Mouse (Mus musculus): ENCODE measurements around the gene Gm49630.
"Not testable (repeated sequence)": the region's sequence is repeated elsewhere in the genome, so short reads cannot be mapped to it uniquely, and the experiment has no call there.

Gm49630 gene

DNA sequence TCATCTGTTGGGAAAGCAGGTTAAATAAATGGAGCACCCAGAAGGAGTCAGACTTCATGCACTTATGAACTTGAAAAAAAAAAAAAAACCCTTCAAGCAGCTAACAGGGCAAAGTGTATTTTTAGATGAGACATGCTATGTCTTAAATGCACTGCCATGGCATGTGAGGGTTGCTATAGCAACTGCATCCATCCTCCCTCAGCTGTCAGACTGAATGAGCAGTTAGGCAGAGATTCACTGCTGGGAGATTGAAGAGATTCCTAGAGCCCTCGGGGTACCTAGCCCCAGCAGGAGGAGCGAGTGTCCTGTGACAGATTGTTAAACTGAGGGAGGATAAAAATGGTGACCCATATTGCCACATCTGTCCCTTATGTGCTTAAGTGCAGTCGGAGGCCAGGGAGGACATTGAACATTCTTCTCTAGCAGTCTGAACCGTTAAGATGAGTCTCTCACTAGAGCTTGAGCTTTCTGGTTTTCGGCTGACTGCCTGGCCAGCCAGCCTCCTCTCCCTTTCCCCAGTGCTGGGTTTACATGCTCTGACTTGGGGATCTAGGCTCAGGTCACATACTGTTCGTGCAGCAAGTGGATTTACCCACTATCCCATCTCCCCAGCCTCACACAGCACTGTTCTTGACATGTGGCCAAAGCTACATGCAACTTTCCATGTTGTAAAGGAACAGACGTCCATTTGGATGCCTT lies 5.0 kb downstream of the Gm49630 start:
- DNase-seq (ENCODE audit: low spot score in 2 of 2): not testable (repeated sequence)

DNA sequence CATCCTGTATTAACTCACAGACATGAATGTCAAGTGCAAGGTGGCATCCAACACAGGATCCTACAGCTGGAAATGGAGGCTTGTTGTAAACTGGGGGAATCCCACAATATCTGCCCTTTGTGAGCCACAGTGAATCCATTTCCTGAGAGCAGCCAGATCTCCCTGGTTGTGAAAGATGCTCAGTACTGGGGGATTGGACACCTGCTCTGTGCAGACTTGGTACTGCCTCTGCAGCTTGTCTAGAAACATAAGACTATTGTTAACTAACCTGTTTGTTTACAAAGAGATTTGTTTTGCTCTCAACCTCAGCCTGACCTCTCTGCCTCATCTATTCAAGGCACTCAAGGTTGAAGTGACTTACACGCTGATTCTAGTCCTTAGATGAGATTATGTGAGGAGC lies 5.5 kb downstream of the Gm49630 start:
- DNase-seq (ENCODE audit: low spot score in 2 of 2): not testable (repeated sequence)

DNA sequence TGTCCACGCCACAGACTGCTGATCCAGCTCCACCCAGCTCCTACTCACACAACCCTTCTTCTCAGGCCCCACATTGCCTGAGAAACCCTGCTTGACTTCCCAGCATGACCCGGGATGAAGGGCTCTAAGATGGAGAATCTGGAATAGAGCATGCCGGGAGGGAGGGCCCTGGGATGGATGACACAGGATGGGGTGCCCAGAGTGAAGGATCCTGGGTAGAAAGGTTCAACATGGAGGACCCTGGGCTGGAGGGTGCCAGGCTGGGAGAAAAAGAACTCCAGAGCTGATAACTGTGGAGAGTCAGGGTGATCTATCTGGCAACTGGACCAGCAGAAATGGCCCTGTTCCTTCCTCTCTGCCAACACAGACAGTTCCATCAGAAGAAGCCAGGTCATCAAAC lies 6.2 kb downstream of the Gm49630 start:
- DNase-seq (ENCODE audit: low spot score in 2 of 2): not testable (repeated sequence)

DNA sequence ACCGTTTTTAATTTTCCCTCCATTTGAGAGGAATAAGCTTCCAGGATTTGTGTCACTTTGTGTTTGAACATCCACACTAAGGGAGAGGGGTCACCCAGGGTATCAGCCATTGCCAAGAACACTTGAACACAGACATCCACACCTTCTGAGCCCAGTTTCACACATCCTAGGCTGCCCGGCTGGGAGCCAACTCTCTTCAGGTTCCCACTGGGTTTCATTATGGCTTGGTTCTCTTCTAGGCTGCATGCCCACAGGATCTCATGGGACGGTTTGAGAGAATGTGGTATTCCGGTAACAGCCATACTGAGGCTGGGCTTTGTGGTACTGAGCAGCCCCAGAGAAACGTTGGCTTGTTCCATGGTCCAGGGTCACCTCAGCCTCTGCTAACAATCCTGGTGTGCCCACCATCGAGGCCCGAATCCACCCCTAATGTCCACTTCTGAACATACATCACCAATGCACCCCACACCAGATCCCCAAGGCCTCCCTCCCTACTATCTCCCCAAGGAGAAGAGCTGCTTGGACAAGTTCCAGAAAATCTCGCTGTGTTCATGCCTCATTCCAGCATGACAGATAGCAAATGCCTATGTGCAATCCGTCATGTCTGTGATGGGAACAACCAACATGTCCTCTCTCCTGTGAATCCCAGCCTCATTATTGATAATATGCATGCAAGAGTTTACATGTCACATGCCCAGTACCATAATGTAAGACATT lies 10.9 kb downstream of the Gm49630 start:
- DNase-seq (ENCODE audit: low spot score in 2 of 2): not testable (repeated sequence)

DNA sequence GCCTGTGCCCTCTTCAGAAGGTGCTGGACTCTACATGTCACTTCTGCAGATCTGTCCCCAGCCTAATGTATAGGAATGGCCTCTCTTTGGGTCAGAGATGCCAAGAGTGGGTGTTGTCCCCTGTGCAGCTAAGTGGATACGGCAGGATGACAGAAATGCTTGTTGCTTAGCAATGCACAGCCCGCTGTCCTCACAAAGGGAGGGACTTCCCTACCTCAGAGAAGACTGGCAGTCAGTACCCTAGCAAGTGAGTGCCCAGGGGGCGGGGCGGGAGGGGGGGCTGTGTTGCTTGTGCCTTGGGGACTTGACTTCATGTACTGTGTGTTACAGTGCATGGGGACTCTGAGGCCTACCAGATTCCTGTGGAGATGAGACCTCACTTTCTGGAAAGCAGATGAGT lies 12.0 kb downstream of the Gm49630 start:
- DNase-seq (ENCODE audit: low spot score in 2 of 2): not testable (repeated sequence)

DNA sequence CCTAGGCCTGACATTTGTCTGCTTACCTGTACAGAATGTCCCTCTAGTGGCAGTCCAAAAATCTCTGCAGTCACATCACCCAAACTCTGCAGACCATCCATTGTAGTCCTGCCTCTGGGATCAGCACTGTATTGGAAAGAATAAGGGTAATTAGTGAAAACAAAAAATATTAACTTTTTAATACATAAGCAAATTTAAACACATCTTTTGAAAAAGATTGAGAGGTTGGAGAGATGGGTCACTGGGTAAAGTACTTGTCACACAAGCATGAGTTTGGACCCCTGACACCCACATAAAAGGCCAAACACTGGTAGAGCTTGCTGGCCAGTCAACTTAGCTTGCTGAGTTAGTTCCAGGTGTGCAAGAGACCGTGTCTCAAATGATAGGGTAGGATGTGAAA lies 19.2 kb downstream of the Gm49630 start, which contains the start of gene Ttll2:
Ttll2 (minus strand) TSS at position 101 of the 400 bp plus-strand sequence.
- not testable (repeated sequence) for DNase-seq (ENCODE audit: low spot score in 2 of 2)

DNA sequence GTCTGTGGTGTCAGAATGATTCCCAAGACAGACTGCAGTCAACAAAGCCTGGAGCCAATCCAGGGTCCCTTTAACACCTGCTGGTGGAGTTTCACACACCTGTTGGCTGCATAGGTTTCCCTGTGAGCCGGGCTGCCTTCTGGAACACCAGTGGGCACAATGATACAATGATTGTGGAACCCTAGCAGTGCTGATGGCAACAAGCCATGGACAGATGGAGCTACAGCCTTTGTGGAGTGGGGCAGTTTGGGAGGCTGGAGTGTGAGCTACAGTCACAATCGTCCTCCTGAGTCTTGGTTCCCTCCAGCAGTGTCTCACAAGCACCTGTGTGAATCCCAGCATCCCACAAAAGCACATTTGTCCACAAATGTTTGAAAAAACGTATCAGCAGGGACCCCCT lies 23.0 kb downstream of the Gm49630 start:
- DNase-seq (ENCODE audit: low spot score in 2 of 2): not testable (repeated sequence)

DNA sequence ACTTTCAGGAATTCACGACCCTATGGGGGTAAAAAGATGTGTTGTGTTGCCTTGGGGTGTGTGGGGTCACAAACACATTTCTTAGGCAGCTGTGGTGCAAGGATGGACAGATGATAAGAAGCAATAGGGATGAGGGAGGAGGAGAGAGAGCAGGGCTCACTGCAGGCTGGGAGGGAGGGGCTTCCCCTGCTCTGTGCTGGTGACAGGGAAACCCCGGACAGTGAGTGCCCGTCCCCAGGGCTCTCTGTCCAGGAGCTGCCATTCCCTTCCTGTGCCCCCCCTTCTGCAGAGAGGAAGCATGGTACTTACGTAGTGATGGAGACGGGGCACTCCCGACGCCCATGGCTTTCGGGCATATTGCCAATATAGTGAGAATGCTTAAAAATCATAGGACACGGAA lies 34.4 kb downstream of the Gm49630 start:
- DNase-seq (ENCODE audit: low spot score in 2 of 2): not testable (repeated sequence)

DNA sequence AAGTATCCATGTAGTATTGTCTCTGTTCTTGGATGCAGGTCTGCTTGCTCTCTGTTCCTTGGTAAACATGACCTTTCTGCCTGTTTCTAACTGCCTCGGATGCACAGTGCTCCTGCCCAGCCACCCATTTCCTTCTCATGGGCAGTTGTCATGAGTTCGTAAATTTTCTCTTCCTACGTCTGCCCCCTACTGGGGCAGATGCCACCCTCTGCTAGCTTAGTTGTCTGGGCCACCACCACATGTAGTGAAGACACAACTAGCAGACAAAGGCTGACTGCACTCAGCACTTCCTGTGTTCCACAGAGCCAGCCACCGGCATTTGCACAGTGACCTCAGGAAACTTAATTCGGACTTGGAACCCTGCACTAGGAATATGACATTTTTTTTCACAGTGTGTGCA lies 39.0 kb downstream of the Gm49630 start:
- DNase-seq (ENCODE audit: low spot score in 2 of 2): not testable (repeated sequence)

DNA sequence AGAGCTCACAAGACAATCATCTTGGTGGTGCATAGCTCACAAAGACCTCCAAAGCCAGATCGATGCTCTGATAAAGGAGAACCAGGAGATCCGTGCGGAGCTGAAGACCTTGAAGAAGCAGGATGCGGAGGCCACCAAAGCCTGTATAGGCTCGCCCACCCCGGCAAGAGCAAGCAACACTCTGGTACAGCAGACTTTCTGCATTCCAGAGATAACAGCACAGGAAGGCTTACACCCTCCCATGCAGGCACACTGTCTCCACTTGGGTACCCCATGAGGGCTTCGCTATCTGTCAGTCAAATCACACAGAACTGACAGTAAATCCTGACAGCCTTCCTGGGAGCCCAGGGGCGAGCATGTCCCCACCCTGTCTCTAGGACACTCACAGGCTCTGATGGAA lies 45.4 kb downstream of the Gm49630 start:
- not testable (repeated sequence) for DNase-seq (ENCODE audit: low spot score in 2 of 2)

DNA sequence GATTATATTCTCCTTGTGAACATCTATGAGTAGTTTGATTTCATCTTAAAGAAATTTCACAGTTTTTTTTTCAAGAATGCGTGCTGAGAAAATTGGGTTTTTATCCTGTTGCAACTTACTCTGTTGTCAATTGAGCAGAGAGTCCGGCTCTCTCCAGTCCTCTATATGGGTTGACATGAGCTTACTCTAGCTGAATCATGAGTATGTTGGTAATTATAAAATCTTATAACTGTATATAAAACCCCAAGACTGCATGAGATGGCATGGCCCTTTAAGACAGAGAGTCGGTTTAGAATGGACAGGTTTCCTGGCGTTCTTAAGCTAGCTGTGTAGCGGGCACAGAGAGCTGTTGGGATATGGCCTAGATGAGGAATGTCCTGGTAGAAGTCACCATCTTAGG lies 47.4 kb downstream of the Gm49630 start, which contains the start of gene Tcp10a:
Tcp10a (plus strand) TSS at position 301 of the 400 bp plus-strand sequence.
- DNase-seq (ENCODE audit: low spot score in 2 of 2): not testable (repeated sequence)

DNA sequence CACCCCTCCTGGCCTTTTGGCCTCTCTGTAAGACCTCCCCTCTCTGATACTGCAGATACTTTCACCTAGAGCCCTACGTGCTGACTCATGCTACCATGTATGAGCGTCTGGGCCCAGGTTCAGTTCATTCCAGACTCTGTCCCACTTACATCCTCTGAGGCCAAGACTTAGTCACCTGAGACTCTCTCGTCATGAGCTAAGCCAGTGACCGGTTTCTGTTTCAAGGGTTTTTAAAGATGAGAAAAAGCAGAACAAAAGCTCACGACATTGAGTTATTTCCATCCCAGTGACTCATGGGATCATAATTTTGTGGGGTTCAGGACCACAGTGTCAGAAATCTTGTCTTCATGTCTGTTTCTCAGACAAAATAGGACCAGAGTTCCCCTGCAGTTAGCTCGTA lies 52.0 kb downstream of the Gm49630 start:
- DNase-seq (ENCODE audit: low spot score in 2 of 2): not testable (repeated sequence)

DNA sequence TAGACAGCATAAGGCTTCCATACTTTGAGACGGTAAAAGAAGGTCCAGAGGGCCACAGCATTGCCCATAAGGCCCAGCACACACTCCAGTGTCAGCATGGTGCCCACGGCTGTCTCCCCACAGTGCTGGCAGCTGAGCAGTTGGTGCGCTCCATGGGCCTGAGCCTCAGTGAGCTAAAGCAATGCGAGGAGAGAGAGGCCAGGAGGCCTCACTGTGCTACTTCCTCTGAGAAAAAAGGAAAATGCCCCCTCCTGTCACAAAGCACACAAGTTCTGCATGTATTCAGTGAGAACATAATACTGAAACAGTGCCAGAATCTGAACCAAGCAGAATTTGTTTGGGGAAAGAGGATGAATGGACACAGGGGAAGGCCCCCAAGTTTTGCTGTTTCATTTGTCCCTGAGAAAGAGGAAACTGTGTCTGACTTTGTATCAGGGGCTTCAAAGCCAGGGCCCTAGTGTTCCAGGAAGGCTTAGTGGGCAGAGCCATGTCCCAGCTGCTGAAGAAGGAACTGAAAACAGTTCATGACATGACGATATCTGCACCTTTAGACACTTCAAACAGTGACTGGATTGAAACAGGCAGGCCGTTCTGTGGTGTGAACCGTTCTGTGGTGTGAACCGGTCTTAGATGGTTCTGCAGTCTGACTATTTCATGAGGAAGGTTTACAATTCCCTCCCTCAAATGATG lies 55.9 kb downstream of the Gm49630 start:
- not testable (repeated sequence) for DNase-seq (ENCODE audit: low spot score in 2 of 2)

DNA sequence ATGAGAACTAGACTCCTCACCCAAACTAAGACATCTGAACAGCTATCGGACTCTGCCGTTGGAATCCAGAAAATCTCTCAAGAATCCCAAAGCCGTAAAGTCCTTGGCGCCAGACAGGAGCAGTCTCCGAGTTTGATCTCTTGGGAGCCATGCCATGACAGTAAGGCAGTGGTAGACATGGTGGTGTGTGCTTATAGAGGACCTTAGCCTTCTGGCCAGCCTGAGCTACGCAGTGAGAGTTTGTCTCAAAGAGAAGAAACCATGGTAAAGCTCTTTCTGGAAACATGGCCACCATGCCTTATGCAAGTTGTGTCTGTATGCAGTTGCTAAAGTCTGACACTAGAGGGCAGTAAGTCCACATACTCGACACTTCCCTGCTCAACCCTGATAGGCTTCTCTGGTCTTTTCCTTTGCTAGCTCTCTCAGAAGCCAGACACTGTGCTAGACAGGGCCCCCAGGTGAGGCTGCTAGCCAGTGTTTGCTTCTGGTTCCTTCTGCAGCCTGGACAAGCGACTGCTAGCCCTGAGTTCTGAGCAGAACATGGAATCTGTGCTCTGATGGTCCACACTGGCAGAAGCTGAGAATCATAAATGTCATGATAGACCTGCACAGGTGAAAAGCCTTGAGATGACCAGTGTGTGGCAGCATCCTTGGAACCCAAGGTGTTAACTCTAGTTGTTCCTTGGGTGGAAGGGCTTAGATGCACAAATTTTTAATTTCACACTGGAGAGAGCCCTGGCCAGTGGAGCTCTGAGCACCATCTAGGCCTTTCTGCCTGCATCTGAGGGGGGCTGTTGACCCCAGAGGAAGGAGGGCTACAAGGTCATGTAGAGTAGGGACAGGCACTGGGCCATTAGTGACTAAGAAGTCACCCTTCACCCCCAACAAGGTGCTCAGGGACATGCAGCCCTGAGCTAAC lies 65.2 kb downstream of the Gm49630 start:
- DNase-seq (ENCODE audit: low spot score in 2 of 2): not testable (repeated sequence)
